Mouse (Mus musculus): ENCODE results near the gene Tbccd1.

The Tbccd1 gene

DNA sequence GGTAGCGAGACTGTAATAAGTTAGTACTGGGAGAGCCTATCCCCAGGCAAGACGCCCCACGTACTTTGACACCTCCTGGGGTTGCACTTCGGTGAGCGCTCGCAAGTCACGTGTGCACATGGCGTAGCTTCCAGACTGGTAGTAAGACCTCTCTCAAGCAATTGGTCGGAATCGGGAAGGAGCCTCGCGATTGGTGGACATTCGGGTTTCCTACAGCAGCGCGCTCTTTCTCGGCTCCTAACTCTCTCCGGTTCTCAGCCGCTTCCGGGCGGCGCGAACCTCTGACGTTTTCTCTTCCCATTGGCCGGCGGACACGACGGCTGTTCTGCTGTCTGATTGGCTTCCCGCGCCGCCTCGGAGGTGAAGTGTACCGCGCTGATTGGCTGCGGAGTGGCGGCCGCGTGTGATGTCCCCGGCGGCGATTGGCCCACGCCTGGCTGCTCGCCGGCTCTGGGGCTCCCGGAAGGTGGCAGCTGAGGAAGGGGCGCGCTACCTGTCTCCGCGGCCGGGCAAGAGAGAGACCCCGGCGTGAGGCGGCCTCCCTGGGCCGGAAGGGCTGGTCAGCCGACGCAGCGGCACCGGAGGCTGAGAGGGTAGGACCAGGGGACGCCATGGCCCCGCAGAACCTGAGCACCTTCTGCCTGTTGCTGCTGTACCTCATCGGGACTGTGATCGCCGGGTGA is at the start of gene Tbccd1, which contains the start of gene Dnajb11:
Tbccd1 (minus strand) TSS at position 239 of the 683 bp plus-strand sequence.
Dnajb11 (plus strand) TSS at position 415 of the 683 bp plus-strand sequence.
- peak; percentile 100 for DNase-seq (ENCODE audit: low read depth, low spot score)

DNA sequence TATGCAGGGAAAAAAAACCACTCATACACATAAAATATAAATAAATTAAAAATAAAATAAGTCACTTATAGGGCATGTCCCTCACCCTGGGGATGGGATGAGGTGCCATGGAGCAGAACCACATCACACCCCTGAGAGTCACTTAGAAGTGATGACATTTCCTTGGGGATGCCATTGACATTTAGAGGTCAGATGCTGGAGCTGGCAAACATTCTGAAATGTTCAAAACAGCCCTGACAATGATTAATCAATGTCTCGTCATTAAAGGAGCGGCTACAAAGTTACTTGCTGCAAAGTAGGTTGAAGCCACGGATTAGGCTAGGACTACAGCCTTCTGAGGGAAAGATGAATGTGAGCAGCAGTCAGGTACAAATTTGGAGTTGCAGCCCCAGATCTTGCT is 43.9 kb upstream of the Tbccd1 start:
- DNase-seq (ENCODE audit: low read depth, low spot score), result no peak

DNA sequence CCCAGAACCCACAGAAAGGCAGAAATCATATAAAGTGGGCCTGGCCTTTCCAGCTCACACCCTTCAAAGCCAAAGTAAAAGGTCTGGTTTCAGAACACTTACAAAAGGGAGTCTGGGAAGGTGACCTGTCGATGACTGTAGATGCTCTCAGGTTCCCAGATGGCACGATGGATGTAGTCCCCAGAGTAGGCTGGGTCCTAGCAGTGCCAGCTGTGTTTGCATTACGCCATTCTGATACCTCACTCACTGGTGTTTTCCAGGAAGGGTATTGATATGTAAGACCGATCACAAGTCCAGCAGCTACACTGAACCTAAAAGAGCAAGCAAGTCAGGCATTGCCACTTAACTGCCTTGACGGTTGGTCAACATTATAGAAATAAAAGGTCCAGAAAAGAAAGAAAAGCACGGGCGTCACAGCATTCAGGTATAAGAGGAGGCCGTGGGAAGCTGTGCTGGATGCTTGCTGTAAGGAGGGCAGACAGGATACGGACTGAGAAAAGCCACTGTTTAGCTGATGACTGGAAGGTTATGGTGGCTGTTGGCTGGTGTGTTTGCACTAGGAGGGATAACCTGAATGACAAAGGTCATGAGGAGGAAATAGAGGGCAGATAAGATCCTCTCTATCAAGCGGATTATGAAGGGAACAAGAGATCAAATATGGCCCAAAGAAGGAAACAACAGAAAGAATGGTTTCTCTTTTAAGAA is 42.5 kb upstream of the Tbccd1 start:
- no peak for DNase-seq (ENCODE audit: low read depth, low spot score)

DNA sequence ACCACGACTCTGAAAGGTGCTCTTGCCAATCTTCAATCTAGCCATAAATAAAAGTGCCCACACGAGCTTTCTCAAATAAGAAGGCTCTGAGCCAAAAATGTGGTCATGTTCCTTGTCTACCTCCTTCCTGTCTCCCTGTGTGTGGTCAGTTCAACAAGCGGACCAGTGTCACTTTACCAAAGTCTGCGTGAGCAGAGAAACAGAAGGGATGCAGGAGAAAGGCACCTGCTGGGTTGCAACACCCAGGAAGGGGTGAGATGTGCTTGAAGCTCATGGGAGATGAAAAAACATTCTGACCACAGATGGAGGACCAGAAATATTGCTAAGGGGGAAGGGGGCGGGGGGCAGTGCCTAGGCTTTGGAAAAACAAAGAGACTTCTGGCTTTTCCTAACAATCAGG is 41.9 kb upstream of the Tbccd1 start:
- DNase-seq (ENCODE audit: low read depth, low spot score), result peak; percentile 10

DNA sequence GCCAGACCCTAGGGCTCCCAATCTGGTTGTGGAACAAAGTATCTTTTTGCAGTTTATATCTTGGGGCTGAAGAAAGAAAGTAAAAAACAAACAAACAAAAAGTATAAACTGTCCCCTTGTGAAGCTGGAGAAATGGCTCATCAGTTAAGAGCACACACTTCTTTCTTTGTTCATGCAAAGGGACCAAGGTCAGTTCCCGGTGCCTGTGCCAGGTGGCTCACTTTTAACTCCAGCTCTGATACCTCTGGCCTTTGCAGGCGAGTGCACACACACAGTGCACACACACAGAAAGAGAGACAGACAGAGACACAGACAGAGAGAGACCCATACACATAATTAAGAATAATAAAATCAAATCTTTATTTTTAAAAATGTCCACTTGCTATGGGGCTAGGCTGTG is 39.1 kb upstream of the Tbccd1 start:
- no peak for DNase-seq (ENCODE audit: low read depth, low spot score)

DNA sequence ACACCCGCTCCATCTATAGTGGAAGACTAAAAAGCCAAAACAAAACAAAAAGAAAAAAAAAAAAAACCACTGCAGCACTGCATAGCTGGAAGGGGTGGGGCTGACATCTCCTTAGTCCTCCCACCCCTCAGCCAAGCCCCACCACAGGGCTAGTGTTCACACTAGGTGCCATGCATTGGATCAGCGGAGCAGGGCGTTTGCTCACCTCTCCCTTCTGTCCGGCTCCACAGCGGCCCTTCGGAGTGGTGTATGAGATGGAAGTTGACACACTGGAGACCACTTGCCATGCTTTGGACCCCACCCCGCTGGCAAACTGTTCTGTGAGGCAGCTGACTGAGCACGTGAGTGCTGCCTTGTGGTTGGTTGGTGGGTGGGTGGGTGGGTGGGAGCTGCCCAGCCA is 36.6 kb upstream of the Tbccd1 start:
- DNase-seq (ENCODE audit: low read depth, low spot score), result no peak

DNA sequence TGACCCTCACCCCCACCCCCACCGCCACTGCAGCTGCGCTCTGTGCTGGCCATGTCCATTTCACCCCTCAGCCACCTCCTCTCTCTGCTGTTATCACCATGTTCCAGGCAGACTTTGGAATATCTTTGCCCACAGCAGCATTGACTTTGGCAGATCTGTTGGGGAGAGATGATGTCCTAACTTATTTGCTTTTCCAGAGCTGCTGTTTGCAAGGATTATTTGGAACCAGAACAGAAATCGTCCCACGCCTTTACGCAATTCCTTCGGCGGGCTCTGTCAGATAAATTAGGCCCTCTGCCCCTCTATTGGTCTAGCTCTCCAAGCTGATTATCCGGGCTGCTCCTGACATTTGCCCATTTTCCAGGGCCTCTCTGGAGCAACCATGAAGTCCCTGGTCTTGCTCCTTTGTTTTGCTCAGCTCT is 34.3 kb upstream of the Tbccd1 start:
- no peak for DNase-seq (ENCODE audit: low read depth, low spot score)

DNA sequence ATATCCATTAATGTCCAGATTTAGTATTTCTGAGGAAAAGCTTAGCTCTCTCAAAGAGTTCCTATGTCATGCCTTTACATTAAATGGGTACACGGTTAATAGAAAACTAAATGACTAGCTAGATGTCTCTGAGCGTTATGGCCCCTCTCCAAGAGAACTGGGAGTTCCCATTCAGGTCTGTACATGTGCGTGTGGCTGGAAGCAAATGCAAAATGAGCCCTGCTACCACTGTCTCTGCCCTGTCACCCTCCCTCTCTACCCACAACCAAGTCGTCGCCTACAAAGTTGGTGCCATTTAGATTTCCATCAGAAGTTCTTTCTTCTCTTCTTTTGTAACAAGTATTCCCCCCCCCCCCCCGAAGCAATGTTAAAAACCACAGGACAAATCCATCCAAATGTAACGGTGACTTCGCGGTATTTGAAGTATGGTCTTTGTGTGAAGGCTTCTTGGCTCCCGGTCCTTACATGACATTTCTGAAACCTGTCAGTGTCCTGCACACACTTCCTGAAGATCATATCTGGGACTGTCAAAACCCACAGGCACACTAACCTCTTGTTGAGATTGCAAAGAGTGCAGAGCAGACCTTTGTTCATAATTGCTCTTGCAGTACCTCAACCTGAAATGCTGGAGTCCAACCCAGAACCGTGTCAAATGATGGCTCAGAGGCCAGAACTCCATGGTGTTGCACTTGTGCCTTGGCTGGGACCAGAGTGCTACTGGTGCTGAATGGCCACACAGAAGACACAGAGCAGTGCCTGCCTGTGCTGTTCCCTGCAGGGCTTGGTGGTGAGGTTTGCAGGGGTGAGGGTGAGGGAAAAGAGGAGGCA is 33.4 kb upstream of the Tbccd1 start, which contains the start of gene Ahsg:
Ahsg (plus strand) TSS at position 595 of the 828 bp plus-strand sequence.
- no peak for DNase-seq (ENCODE audit: low read depth, low spot score)

DNA sequence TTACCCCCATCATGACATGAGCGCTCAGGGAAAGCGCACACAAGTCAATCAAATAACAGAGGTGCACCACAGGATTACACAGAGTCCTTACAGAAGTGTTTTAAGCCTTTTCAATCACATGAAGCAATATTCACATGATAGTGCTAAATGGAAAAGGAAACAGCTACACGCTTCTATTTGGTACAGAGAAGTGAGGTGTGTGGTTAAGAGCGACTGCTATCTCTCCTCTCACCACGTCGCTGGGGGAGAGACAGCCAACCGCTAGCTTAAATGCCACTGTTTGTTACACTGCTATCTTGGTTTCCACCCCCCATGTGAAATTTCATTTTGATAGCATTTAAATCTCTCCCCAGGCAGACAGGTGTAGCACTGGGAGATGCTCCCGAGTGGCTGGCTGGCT is 32.2 kb upstream of the Tbccd1 start:
- no peak for DNase-seq (ENCODE audit: low read depth, low spot score)

DNA sequence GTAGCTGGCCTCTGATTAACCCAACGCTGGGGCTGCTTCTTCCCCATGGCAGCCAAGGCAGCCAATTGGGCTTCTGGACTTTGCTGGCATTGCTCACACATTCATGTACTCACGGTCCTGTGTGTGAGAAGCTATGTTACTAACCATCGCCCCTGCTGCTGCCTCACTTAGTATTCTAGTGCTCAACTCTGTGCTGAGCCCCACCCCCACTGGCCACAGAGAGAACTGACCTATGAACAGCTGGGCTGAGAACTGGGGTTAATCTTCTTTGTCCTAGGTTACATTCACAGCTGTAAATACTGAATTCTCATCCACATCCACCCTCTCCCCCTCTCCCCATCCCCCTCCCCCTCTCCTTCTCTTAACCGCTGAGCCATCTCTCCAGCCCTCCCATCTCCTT is 31.4 kb upstream of the Tbccd1 start:
- no peak for DNase-seq (ENCODE audit: low read depth, low spot score)

DNA sequence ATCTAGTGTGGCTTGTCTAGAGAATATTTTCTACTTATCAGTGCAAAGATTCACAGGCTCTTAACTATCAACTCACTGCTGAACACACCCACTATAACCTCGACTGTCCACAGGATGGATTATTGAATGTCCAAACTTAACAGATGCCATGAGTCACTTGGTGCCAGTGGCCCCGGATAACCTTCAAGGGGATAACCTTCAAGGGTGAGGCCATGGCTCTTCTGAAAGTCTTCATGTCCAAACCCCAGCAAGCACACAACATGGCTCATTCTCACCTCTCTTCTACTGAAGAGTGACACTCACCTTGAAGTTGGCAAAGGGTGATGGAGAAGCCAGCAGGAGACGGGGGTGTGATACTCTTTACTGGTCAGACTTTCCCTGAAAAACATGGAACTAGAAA is 29.3 kb upstream of the Tbccd1 start:
- no peak for DNase-seq (ENCODE audit: low read depth, low spot score)

DNA sequence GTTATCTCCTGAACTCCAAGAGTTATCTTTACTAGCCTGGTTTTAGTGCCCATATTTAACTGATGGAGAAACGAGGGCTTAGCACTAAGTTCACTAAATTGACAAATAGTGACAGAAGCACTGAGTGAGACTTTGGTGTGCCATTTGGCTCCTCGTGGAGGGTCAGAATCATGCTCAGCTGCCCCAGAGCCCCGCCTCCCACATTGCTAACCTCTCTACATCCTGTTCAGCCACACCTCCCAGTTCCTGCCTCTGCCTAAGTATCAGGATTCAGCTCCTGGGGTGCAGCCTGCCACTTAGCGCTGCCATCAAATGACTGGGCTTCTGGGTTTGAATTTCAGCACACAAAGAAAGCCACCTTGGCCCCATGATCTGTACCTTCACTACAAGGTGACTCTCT is 27.9 kb upstream of the Tbccd1 start:
- DNase-seq (ENCODE audit: low read depth, low spot score), result no peak

DNA sequence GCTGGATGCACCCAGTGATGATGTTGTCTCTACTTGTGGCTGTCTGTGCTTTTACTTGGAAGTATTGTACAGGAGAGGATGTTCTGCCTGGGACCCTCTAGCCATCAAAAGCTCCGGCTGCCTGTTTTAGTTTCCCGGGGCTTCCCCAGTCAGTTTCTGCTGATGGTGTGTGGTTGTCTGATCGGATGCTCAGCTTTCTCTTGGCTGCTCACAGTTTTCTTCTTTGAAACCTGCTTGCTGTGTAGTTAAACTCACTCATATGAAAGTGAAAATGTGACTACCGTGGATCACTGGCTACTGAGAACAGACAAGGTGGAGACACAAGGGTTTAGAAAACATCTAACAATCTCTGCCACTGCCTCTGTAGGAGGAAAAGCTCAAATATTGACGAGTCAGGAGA is 26.0 kb upstream of the Tbccd1 start:
- DNase-seq (ENCODE audit: low read depth, low spot score), result no peak

DNA sequence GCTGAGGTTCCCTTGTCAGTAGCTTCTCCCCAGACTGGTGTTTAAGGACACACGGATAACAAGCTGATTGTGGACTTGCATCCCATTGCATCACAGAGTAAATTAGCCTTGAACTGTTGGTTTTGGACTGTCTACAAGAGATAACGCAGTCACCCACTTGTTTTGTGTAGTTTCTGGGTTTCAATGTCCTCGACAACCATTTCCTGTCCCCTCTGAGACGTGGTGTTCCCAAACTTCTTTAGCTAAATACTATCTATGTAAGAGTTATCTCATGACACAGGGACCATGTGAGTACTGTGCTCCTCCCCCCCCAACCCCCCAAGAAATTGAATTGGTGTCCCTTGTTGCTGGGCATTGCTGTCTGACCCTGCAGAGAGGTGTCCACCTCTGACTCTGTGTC is 24.0 kb upstream of the Tbccd1 start:
- DNase-seq (ENCODE audit: low read depth, low spot score), result peak; percentile 50

DNA sequence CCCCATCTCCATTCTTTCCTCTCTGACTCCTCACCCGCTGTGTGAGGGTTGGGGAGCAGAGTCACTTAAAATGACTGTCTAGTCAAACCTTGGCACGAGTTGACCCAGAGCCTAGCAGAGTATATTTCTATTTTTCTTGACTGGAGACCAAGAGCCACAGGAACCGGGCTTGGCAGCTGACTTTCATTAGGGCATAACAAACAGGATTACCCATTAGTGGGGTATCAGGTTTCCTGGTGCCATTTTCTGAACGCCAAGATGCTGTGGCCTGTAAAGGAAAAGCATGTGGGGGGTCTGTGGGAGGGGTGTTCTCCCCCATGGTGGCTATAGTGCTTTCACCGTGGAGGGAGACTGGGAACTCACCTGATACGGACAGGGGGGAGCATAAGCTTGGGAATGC is 23.4 kb upstream of the Tbccd1 start:
- DNase-seq (ENCODE audit: low read depth, low spot score), result peak; percentile 73

DNA sequence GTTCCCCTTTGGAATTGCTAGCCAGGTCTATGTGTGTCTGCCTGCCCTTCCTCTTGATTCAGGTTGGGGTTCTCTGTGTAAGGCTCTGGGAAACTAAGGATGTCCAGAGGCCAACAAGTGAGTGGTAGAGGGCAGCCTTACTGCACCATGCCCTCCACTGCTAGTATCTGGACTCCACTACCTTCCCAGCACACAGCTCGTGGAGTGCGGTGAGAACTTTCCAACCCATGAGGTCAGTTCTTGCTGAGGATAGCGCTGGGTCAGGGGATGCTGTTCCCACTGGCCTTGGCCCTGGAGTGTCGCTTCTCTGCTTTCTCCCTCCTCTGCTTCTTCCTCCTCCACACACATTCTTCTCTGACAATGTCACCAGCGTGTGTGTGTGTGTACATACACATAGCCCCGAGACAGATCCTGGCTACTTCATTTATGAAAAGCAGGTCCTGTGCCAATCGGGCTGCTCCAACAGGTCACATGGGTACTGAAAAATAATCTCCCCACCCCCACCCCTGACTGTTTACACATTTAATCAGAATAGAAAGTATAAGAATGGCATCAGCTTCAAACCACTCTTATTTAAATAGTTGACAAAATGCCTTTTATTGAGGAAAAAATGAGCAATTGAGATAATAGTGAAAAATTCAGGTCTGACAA is 22.6 kb upstream of the Tbccd1 start:
- DNase-seq (ENCODE audit: low read depth, low spot score), result peak; percentile 50

DNA sequence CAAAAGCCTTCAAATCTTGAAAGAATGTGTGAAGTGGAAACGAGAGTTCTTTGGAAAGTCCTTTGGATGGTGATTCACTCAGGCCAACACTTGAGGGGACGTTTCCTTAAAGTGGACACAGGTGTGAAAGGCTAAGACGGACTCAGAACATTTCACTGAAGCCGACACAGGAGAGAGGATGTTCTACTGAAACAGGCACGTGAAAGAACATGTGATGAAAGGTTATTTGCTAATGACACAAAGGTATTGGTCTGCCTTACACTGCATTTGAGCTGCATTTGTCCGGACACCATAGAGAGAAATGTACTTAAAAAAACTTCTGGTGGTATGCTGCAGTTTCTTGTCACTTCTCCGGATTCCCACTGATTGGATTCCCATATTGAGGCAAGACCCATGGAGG is 21.2 kb upstream of the Tbccd1 start:
- no peak for DNase-seq (ENCODE audit: low read depth, low spot score)

DNA sequence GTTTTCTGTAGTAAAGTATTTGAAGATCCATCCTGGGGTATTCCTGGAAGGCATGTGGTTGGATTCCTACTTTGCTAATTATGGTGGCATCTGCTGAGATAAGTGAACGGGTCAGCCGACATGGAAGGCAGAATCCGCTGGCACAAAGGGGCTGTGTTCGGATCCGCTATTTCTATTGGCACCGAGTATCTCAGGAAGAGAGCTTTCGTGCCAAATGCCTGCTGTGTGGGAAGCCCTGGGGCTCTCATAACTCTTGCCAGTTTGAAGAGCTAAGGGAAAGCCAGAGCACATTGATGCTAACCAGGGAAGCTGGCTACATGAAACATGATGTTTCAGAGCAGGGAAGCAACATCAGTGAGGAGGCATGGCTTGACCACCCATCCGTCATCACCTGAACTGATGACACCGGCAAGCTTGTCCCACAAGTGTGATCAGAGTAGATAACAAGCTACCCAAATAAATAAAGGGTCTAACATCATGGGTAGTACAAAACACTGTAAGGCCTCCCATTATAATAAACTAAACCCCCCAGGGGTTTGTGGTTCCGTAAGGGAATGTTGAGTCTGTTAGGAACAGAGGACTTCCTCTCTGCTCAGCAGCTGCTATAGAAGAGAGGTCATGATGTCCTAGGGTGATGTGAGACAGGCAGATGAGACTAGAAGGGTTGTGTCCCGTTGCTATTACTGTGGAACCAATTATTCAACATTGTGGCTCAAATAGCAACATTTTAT is 20.4 kb upstream of the Tbccd1 start:
- DNase-seq (ENCODE audit: low read depth, low spot score), result peak; percentile 59

DNA sequence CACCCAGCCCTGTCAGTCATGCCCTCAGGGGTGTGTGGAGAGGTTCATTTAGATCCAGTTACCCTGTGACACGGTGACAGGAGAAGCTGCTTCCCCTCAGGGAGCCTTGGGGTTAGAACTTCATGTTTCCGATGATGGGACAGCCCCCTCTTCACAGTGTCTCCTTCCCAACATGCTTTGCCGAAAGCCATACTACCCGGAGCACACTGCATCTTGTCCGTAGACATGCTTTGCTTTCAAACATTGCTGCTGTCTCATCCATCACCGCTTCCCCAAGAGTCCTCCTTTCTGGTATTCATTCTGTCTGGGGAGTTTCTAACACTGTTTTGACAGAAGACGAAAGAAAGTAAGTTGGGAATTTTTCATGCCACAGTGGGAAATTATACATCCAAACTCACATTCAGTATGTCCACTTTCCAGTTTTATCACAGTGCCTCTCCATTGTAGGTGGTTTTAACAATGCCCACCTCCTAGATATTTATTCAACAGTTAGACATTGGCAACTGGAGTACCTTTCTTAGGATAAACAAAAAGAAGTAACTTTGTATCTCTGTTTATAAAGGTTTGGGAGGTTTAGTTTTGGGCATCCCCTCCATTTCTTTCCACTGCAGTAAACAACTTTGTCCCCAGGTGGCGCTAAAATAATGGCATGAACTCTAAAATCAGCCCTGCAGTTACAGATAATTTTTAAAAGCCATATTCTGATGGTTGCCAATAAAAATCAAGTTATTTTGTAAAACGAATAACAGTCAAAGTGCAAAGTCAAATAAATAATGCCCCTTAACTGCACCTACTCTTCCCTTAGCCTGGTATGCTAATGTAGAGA is 19.0 kb upstream of the Tbccd1 start:
- DNase-seq (ENCODE audit: low read depth, low spot score), result peak; percentile 73

DNA sequence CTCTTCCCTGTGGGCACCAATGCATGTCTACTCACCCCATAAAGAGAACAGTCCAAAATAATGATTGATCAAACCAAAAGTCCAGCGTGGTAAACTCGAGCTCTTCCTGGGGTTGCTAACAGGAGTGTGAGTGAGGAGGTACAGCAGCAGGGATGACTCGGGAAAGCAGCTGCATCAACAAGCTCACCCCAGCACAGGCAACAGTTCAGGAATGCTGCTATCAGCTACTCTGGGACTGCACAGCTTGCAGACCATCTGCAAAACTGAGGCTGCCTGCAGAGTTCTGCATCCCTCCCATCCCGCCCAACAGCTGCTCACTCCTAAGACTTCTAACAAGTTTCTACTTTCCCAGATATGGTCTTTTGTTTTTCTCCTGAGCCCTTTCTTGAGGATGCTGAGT is 15.9 kb upstream of the Tbccd1 start:
- DNase-seq (ENCODE audit: low read depth, low spot score), result no peak

Measured in 3T3-L1 (cell line).